Mouse (Mus musculus) heart, postnatal 25 days (tissue): ENCODE results near the gene Prss23. TPM values are rescaled to one million over a fixed set of nuclear protein-coding genes. Genes with fewer than 3 reads are reported as not detected.

Experiments
- DNase-seq: peaks from one replicate; pipeline ENCODE4 v3.0.0; 2022; ENCODE audit warnings: low spot score
- intact Hi-C: fragments of 180-260 bp; cut with DNase I; formaldehyde crosslinking; loops from one replicate; pipeline ENCODE4 v1.15.1; 2025
- total RNA-seq, 2 experiments: library from RNA; stranded (reverse); gene quantifications; 2 replicates each; pipeline ENCODE4 v1.2.3; 2021

The Prss23 gene
- total RNA-seq, 2 experiments from 2014 or later, result 24.6 to 25.0 TPM

GRCm38 (mm10) chr7:89516551-89517459 is 10.2 kb downstream of the Prss23 start:
- intact Hi-C loops, result no loop called here
- DNase-seq, result no peak

DNA sequence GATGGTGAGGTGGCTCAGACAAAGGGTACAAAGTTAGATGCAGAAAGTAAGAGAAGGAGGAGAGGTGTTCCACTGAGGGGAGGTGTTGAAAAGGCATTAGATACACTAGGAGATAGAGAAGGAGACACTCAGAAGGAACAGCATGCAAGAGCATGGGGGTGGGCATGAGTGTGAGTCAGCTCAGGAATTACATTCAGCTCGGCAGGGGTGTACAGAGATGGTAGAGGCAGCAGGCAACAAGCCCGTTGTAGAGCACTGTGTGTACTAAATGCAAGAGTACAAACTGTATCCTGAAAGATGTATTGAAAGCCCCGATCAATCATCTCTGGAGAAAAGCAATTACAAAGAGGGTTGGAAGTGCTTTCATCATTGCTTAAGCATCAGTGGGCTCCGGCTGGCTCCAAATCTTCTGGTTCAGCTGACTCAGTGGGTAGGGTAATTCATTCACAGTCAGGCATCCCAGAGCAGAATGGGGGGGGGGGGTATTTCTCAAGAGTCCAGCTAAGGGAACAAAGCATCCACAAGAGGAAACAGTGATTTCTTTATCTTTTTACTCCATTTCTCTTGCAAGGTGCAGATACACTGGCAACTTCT is 15.0 kb downstream of the Prss23 start:
- DNase-seq, result no peak
- intact Hi-C loops, result loop anchor here (5.0 kb wide), 1 partner anchor 165 kb away; no protein-coding TSS in a partner anchor

DNA sequence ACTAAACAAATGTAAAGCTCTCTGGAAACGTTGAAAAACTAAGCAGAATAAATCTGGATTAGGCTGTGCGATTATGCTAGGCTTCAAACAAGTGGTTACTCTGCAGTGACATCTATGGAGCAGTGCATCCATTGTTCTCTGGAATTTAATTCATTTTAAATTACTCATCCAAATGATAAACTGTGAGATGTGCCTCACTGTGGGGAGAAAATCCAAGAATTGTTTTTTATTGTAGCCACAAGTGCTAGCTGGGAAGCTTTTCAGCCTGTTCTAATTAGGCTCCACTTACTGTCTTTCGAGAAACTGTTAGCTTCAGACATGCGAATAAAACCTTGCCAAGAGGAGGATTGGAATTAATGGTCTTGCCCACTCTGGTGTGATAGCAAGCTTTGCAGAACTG is 18.3 kb downstream of the Prss23 start:
- no peak for DNase-seq
- intact Hi-C loops, result no loop called here

DNA sequence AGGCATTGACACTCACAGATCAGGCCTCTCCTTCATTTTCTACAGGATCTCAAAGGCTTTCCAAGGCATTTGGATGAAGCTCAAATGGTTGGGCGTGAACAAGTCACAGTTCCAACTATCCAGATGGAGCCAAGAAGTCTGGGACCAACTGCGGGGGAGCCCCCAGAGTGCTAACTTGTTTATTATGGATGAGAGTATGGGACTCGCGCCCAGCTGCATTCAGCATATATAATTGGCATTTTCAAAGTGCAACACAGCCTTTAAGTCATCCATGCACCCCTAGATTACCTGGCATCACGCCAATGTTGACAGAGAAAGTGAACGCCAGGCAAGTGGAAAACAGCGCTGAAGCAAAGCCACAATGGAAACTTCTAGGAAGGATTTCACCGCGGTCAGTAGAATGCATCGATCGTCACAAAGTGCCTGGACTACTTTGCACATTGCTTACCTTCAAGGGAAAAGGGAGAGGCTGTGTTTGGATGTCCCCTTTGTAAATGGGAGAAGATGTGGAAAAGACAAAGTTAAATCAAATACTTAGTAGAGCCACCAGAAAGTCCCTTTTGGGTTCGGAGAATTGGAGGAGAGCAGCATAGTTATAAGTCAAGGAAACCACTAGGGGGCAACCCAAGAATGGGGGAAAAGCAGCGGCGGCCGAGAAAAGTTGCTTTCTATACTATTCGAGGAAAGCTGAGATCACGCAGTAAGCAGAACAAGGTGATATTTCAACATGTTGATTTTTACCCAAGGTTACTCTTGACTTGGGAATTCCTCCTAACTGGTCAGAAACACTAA is 27.3 kb downstream of the Prss23 start:
- intact Hi-C loops, result loop anchor here (1.0 kb wide), 2 partner anchors 343 to 408 kb away; no protein-coding TSS in a partner anchor
- peak; percentile 30 for DNase-seq

DNA sequence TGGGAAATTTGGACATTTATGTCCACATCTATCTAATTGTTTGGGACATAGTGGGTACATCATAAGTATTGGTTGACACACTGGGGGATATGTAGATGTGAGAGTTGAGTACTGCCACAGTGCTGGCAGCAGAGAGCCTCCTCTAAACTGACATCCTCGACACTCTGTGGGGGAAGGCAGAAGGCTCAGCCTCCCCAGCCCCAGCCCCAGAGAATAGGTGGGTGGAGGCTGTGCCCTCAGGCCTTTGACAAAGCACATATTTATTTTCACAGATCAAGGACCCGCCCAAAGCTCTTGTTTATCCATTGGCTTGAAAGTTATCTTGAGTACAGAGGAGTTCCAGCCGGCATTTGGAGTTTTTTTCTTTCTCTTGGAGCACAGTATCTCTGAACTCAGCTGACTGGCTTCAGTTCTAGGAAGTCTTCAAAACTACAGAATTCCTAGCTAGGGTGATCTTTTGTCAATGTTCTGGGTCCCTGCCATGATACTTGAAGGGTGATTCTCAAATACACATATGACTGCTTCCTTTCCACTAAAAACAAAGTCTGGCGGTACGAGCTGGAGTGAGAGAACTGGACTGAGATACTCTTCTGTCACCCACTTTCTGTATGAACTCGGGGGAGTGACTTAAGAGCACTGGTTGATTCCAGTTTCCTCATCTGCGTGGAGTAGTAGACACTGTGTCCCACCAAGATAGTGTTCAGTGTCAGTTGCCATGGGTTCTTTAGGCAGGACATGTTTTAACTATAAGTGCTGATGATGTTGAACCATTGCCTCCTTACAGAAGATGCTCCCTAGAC is 43.0 kb downstream of the Prss23 start:
- no peak for DNase-seq

DNA sequence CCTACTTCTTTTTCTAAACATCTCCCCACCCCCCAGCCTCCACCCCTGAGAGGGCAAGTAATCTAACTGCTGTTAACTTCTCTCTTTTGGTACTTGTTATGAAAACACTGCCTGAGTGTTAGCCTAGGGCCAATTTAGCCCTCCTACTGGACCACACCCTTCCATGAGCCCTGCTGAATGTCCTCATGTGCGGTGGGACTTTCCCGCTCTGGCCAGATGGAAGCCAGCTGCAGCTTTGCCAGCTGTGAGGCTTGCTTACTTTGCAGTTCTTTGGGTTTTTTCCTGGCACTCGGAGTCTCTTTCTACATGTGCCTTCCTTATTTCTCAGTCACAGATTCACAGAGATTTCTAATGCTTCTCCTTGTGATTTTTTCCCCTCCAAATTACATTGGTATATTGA is 45.3 kb downstream of the Prss23 start:
- intact Hi-C loops, result no loop called here
- DNase-seq, result peak; percentile 52

More for the DNA sequence above, 43.0 kb downstream of the Prss23 start:
- intact Hi-C loops, result no loop called here

DNA sequence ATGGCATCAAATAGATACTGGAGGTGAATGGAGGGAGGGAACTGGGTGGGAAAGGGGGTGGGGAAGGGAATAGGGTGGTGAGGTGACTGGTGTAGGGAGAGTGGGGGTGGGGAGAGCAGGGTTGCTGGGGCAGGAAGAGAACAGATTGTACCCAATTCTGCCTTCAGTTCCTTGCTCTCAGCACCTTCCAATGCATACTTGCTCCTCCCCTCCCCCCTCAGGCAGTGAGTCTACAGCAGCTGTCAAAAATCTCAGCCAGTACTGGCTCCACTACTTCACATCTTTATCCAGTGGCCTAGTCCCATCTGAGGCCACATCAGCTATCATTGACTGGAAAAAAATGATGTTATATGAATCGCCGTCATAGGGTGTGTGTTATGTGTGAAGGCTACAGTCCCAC is 48.5 kb downstream of the Prss23 start:
- DNase-seq, result no peak
- intact Hi-C loops, result loop anchor here (5.0 to 10.0 kb wide), 2 partner anchors 366 to 429 kb away; no protein-coding TSS in a partner anchor

GRCm38 (mm10) chr7:89477294-89477999 is 49.5 kb downstream of the Prss23 start:
- intact Hi-C loops, result loop anchor here (5.0 to 10.0 kb wide), 2 partner anchors 367 to 430 kb away; no protein-coding TSS in a partner anchor
- no peak for DNase-seq

GRCm38 (mm10) chr7:89473442-89473841 is 53.5 kb downstream of the Prss23 start:
- intact Hi-C loops, result loop anchor here (1.0 to 10.0 kb wide), 2 partner anchors 36 to 371 kb away; no protein-coding TSS in a partner anchor
- no peak for DNase-seq

DNA sequence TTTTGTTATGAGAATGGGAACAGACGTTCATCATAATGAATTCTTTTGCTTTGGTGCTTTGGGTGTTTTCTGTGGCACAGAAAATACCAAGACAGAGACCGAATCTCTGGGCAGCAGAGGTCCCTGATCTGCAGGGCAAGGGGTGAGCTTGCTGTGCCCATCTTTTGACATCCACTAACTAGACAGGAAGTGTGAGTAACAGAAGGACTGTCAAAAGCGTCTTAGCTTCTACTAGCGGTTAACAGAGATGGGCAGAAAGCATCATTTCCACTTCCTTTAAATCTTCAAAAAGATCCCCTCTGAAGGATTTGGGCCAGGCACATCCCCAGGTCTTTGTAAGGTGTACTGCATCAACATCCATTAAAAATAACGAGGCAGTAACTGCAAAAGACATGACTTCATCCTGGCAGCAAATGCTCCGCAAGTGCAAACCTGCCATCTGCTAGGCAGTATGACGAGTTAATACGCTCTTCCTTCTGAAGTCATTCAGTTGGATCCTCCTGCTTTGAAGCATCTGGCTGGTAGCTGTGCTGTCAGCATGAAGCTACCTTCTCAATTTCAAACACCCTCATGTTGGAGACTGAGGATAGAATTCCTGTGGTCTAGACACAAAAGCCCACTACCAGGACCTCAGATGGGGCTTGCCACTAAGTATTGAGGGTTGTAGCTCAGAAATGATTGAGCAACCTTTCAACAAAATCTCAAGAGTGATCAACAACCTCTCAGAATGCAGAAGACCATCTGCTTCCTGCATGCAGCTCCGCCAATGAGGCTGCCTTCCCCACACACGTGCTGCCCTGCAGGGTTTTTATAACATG is 63.0 kb downstream of the Prss23 start:
- intact Hi-C loops, result no loop called here
- no peak for DNase-seq

DNA sequence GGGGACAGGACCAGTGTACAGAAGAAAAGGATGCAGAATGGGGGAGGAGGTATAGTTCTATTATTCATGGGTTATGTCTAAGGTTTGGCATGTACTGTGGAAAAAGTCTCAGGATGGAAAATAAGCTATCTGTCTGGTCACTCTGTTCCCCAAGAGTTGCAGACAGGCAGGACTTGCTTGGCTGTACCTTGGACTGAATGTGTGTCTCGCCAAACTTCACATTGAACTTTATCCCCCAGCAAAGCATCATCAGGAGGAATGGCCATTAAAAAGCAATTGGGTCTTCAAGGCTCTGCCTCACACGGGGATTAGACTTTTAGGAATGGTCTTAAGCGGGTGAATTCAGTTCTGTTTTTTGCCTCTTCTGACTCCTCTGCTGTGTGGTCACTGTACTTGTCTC is 63.7 kb downstream of the Prss23 start:
- intact Hi-C loops, result no loop called here
- no peak for DNase-seq

DNA sequence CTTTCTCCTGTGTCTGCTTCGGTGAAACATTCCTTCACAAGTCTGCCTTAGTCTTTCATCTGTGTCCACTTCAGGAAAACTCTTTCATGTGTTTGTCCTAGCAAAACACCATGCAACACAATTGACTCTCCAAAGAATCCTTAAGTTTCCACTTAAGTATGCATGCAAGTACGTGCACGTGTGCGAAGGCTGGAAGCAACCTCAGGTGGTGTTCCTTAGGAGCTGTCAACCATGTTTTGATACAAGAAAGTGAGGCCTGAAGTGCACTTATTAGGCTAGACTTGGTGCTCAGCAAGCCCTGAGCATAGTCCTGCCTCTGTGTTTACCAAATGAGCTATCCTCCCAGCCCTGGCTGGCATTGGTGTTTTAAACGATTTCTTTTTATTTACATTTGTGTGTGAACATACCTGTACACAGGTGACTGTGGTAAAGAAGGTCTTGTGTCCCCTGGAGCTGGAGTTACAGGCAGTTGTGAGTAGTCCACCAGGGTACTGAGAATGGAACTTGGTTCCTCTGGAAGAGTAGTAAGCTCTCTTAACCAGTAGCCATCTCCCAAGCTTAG is 64.3 kb downstream of the Prss23 start:
- no peak for DNase-seq
- intact Hi-C loops, result no loop called here

GRCm38 (mm10) chr7:89461351-89461750 is 65.6 kb downstream of the Prss23 start:
- intact Hi-C loops, result no loop called here
- no peak for DNase-seq

DNA sequence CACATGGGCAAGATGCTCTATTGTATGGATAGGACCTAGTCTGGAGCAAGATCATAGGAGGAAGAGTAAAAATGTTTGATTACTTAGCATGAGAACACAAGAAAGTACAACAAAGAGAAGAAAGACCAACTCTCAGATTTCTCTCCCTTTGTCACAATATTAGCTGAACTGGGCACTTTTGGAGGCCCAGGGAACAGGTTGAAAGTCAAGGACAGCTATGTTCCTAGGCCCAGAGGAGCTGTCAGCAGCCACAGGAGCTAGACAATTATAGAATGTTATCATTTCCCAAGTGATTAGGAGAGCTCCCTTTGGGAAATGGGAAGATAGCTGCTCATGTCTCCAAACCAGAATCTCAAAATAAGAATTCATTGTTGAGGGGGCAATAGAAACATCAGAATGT is 66.1 kb downstream of the Prss23 start:
- no peak for DNase-seq
- intact Hi-C loops, result no loop called here

DNA sequence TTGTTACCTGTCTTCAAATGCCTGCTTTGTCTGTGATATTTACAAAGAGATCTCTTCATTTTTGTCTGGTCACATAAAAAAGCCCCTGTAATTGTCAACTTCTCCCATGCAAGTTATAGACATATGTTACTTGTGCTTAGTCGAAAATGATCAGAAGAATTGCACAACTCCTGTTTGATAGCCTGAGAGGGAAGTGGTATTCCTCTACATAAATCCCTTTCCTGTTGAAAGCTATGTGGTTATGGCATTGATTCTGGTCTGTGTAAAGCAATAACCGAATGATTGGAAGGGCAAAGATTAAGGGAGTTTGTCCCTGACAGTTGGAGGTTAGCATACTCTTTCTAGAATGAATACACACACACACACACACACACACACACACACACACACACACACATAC is 67.3 kb downstream of the Prss23 start:
- DNase-seq, result no peak
- intact Hi-C loops, result no loop called here
